Mouse (Mus musculus) neural tube, embryonic 14.5 days (tissue): ENCODE results near the gene Pygo1. TPM values are rescaled to one million over a fixed set of nuclear protein-coding genes. Genes with fewer than 3 reads are reported as not detected.

Experiments used
- ATAC-seq: fragments of 200-750 bp; cut with Nextera tagmentation; 2 replicates; pipeline ENCODE4 v1.8.0; 2017; ENCODE audit warnings: low read depth, mild to moderate bottlenecking, moderate TSS enrichment, moderate library complexity
- H3K27ac ChIP-seq: fragments of 300-500 bp; sonication (generic); 2 replicates; pipeline ENCODE4 v1.5.1; 2014; ENCODE audit warnings: low read depth, mild to moderate bottlenecking, control low read depth, low read length, moderate library complexity, mixed read lengths
- H3K27me3 ChIP-seq: fragments of 300-500 bp; sonication (generic); 2 replicates; pipeline ENCODE4 v1.6.1; 2014; ENCODE audit warnings: low read length; ENCODE audit not compliant: control insufficient read depth, insufficient read depth
- H3K36me3 ChIP-seq: fragments of 300-500 bp; sonication (generic); 2 replicates; pipeline ENCODE4 v1.6.1; 2014; ENCODE audit warnings: low read length, mixed read lengths; ENCODE audit not compliant: control insufficient read depth, insufficient read depth
- H3K4me1 ChIP-seq: fragments of 300-500 bp; sonication (generic); 2 replicates; pipeline ENCODE4 v1.6.1; 2014; ENCODE audit warnings: low read length; ENCODE audit not compliant: control insufficient read depth, insufficient read depth
- H3K4me2 ChIP-seq: fragments of 300-500 bp; sonication (generic); 2 replicates; pipeline ENCODE4 v1.6.1; 2014; ENCODE audit warnings: mild to moderate bottlenecking, low read depth, low read length, control low read depth
- H3K4me3 ChIP-seq: fragments of 300-500 bp; sonication (generic); 2 replicates; pipeline ENCODE4 v1.5.1; 2014; ENCODE audit warnings: low read depth, low read length, control low read depth, mixed read lengths
- H3K9ac ChIP-seq: fragments of 300-500 bp; sonication (generic); replicated peaks from 2 replicates; pipeline ENCODE4 v1.6.1; 2014; ENCODE audit warnings: low read depth, mild to moderate bottlenecking, control low read depth, low read length, mixed read lengths
- H3K9me3 ChIP-seq: fragments of 300-500 bp; sonication (generic); 2 replicates; pipeline ENCODE4 v1.6.1; 2016; ENCODE audit warnings: low read length; ENCODE audit not compliant: control insufficient read depth
- WGBS: fragments of 180-500 bp; shearing (Covaris S2); extraction: QIAGEN DNeasy Blood & Tissue Kit; methylation state at CpG from one replicate; pipeline ENCODE4 v1.1.7; 2014; 5-methylcytosine and 5-hydroxymethylcytosine counted together
- polyA plus RNA-seq: library from polyadenylated mRNA; unstranded; fragments of >200 nt; fragmentation: Nextera tagmentation; extraction: Ambion mirVana; gene quantifications from 2 replicates; pipeline ENCODE4 v1.2.1, GENCODE M21; 2014

The Pygo1 gene
- 19.7 and 20.5 TPM in 2 replicates for polyA plus RNA-seq

- Histone ChIP-seq H3K27me3 (no peaks in the 10 kb centered on the region), H3K4me1 (peaks cover 14% of the 10 kb centered on the region; the same call in 1 of the 2 replicates), H3K36me3 (no peaks in the 10 kb centered on the region), H3K9ac (peak within 1 kb of the TSS; percentile 93), H3K27ac (peak within 1 kb of the TSS; percentile 78), H3K9me3 (no peaks in the 10 kb centered on the region), H3K4me3 (peak within 1 kb of the TSS; percentile 82), H3K4me2 (peak within 1 kb of the TSS; percentile 94)
- ATAC-seq: peak; percentile 87
- under 1% methylated on average over 68 of the region's 108 CpGs for WGBS
These were observed at the start of gene Pygo1 for GRCm38 (mm10) chr9:72925021-72925934. Gene Pygo1, plus strand, starts transcription at chr9:72925645.

DNA sequence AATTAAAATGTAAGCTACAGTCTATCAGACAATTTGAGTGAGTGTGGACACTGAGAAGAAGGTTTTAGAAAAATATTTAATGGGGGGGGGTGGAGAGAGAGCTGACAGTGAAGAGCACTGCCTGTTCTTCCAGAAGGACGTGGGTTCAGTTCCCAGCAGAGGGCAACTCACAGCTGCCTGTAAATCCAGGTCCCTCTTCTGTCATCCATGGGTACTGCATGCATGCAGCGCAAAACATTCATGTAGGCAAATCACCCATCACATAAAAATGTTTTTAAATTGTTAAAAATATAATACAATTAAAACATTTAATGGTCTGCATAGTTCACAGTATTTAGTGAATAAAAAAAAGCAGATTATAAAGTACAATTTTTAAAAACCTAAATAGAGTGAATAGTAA, 49.6 kb upstream of the Pygo1 start:
- Histone ChIP-seq H3K9me3 (no peaks in the 10 kb centered on the region), H3K36me3 (no peaks in the 10 kb centered on the region), H3K4me1 (peaks cover 7% of the 10 kb centered on the region; the same call in 1 of the 2 replicates), H3K27me3 (no peaks in the 10 kb centered on the region), H3K4me2 (no peak overlapping the region), H3K9ac (no peak overlapping the region), H3K4me3 (no peak overlapping the region), H3K27ac (no peak overlapping the region)
- 85% methylated on average over 2 of the region's 2 CpGs for WGBS
- ATAC-seq: no peak

DNA sequence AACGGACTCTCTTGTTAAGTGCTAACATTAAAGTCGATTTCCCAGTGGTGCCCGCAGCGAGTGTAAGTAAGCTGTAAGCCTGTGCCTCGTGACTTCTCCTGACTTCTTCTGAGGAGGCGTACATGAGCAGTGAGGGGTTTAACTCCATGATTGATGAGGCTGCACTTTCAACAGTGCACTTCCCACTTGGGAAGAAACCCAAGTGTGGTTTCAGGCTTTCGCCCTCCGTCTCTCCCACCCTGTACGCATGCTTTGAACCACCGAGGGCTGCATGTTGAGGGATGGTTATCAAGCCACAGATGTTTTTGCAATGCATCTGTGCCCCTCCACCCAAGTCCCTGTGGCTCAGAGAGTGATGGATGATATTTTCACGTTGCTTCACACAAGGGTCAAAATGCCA, 47.5 kb upstream of the Pygo1 start:
- H3K4me2 ChIP-seq: peak overlapping the region; percentile 16; the same call in 1 of the 2 replicates
- no peak overlapping the region for H3K4me3 ChIP-seq
- peak; percentile 50; the same call in 1 of the 2 replicates for ATAC-seq

DNA sequence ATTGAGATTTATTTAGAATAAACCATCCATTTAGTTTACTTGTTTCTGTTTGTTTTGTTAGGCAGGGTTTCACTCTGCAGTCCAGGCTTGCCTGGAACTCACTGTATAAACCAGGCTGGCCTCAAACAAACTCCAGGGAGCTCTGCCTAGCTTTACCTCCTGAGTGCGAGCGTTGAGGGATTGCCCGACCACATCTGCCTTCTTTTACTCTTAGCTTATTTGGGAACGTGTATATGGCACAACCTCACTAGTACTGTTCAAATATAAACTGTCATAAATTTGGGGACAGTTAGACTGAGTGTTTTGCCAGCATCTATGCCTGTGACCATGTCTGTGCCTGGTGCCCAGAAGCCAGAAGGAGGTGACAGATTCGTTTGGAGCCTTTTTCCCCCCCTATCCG, 46.8 kb upstream of the Pygo1 start:
- Histone ChIP-seq H3K36me3 (no peaks in the 10 kb centered on the region), H3K27ac (no peak overlapping the region), H3K4me2 (no peak overlapping the region), H3K9me3 (no peaks in the 10 kb centered on the region), H3K4me1 (peaks cover 7% of the 10 kb centered on the region; the same call in 1 of the 2 replicates), H3K27me3 (no peaks in the 10 kb centered on the region), H3K9ac (no peak overlapping the region), H3K4me3 (no peak overlapping the region)
- ATAC-seq: no peak
- 46% methylated on average over 6 of the region's 6 CpGs for WGBS

More for the DNA sequence above, 47.5 kb upstream of the Pygo1 start:
- H3K9me3 ChIP-seq: no peaks in the 10 kb centered on the region
- no peaks in the 10 kb centered on the region for H3K27me3 ChIP-seq
- WGBS: 6% methylated on average over 11 of the region's 11 CpGs
- H3K36me3 ChIP-seq: no peaks in the 10 kb centered on the region
- H3K4me1 ChIP-seq: peaks cover 7% of the 10 kb centered on the region; the same call in 1 of the 2 replicates
- H3K9ac ChIP-seq: no peak overlapping the region
- H3K27ac ChIP-seq: no peak overlapping the region

DNA sequence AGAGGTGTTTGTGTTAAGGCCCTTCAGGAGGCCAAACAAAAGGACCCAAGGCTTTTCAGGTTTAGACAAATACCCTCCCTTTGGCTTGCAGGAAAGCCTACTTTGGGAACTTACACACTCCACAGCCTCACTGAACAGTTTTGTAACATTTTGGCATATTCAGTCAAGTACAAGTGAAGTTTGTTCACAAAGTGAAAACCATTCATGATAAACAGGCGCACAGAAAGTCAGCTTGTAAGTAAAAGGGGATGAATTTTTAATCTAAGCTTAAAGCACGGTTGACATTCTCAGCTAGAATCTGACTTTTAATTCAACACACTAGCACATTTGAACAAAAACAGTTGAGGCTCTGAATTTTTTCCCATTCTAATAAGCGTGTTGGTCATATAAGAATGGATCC, 45.8 kb upstream of the Pygo1 start:
- H3K27ac ChIP-seq: no peak overlapping the region
- WGBS: 56% methylated on average over 3 of the region's 3 CpGs
- no peak overlapping the region for H3K4me2 ChIP-seq
- H3K9ac ChIP-seq: no peak overlapping the region
- no peak for ATAC-seq
- no peaks in the 10 kb centered on the region for H3K36me3 ChIP-seq
- H3K4me1 ChIP-seq: peaks cover 7% of the 10 kb centered on the region; the same call in 1 of the 2 replicates
- H3K27me3 ChIP-seq: no peaks in the 10 kb centered on the region
- H3K9me3 ChIP-seq: no peaks in the 10 kb centered on the region
- H3K4me3 ChIP-seq: no peak overlapping the region

DNA sequence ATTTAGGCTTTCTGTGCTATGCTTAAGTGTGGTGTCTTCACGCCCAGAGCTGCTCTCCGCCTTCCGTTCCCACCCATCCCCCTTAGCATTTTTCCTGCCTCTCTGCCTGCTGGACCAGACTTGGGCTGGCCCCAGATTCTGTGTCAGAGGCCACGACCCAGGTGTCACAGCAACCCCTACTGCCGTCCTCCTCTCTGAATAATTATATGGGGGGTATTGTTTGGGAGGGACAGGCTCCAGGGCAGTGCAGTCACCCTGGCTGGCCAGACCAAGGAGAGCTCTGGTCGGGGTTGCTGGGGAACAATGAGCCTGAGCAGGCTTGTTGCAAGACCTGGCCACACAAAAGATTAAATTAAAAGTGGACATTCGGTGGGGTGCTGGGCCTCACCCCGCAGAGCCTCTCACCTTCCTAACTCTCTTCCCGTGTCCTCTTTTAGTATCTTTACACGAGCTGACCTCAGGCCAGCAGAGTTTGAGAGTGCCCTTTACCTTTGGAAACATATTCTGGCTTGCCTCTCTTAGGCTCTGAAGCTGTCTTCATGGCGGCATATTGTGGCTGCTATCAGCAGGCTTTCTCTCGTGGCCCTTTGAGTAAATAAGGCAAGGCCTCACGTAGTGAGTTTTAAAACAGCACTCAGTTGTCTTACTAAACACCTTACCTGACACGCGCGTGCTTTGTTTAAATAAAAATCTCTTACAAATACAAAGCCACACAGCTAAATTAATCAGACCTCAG, 45.1 kb upstream of the Pygo1 start:
- no peak overlapping the region for H3K9ac ChIP-seq
- no peaks in the 10 kb centered on the region for H3K27me3 ChIP-seq
- no peak overlapping the region for H3K4me3 ChIP-seq
- no peak overlapping the region for H3K27ac ChIP-seq
- WGBS: 27% methylated on average over 16 of the region's 16 CpGs
- H3K4me1 ChIP-seq: peaks cover 7% of the 10 kb centered on the region; the same call in 1 of the 2 replicates
- no peaks in the 10 kb centered on the region for H3K9me3 ChIP-seq
- no peak overlapping the region for H3K4me2 ChIP-seq
- ATAC-seq: no peak
- no peaks in the 10 kb centered on the region for H3K36me3 ChIP-seq

DNA sequence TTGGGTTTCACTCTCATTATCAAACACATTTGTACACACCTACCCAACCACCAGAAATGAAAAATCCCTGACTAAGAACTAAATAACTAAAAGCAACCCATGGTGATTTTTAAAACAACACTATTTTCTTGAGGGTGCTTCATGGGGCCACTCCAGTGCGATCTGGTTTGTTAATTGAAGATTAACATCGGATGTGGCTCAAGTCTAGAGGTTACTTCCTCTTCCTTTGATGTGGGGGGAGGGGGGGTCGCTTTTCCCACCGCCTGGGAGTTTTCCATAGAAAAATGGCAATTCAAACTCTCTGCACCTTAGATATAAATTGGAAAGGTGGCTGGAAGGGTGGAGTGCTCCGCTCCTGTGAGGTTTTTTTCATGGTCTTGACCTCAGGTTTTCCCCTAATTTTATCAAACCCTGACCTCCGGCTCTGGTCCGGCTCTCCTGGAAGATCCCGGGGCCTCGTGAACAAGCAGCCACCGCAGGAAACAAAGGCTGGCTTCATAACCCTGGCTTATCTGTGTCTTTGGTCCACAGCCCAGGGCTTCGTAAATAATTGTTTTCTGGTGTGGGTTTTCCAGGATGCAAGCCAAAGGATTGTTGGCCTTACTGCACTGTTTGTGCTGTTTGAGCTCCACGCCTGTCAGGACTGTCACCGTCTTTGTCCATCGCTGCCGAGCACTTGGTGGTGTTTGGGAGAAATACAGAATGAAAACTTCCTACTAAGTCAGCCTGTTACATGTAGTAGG, 44.2 kb upstream of the Pygo1 start:
- no peak overlapping the region for H3K9ac ChIP-seq
- H3K4me3 ChIP-seq: no peak overlapping the region
- H3K9me3 ChIP-seq: no peaks in the 10 kb centered on the region
- WGBS: 27% methylated on average over 15 of the region's 15 CpGs
- no peak overlapping the region for H3K4me2 ChIP-seq
- no peaks in the 10 kb centered on the region for H3K27me3 ChIP-seq
- H3K27ac ChIP-seq: no peak overlapping the region
- no peaks in the 10 kb centered on the region for H3K36me3 ChIP-seq
- H3K4me1 ChIP-seq: peaks cover 7% of the 10 kb centered on the region; the same call in 1 of the 2 replicates
- ATAC-seq: 0 out of 2 replicates have a peak, but pooled peaks have one; percentile 10

DNA sequence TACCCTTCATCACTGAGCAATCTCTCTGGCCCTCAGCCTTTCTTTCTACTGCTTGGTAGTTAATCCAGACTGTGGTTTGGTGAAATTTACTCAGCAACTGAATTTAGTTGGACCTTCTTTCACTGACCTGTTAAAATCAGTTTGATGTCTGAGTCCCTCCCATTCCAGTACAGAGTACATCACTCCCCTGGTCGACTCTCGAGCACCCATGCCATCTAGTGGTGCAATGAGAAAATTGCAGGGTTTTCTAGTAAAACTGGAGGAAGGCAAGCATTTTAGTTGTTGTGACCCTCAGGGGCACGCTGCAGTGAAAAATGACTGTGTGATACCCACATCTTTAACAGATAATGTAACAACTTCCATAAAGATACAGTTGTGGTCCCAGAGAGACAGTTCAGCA, 41.5 kb upstream of the Pygo1 start:
- Histone ChIP-seq H3K36me3 (no peaks in the 10 kb centered on the region), H3K27me3 (no peaks in the 10 kb centered on the region), H3K27ac (no peak overlapping the region), H3K9ac (no peak overlapping the region), H3K4me3 (no peak overlapping the region), H3K9me3 (no peaks in the 10 kb centered on the region), H3K4me1 (no peaks in the 10 kb centered on the region), H3K4me2 (no peak overlapping the region)
- peak; percentile 75; the same call in 1 of the 2 replicates for ATAC-seq
- WGBS: 21% methylated on average over 3 of the region's 3 CpGs
